In genomic region chr8:70675336-70675735, GRCm38 (mm10) we compare ENCODE assay signal across 1 mouse cellular context.
TF ChIP-seq lines count a peak whose summit lies in the region.

No protein-coding gene starts in this region.

TF ChIP-seq in MEL, 35 proteins besides CTCF, POLR2A, EP300 and RAD21:
- TF ChIP-seq ZKSCAN1 (IDR thresholded peaks at IDR 0.05; ENCODE audit: low read depth, low read length) (no peak), MEF2A (IDR thresholded peaks at IDR 0.05; ENCODE audit: extremely low read depth, insufficient replicate concordance, low read depth, low read length, poor library complexity, severe bottlenecking) (no peak), SMC3 (IDR thresholded peaks at IDR 0.05; ENCODE audit: low read depth, low read length) (no peak), ZNF384 (IDR thresholded peaks at IDR 0.05; ENCODE audit: low read depth, low read length) (no peak), NRF1 (IDR thresholded peaks at IDR 0.05; ENCODE audit: insufficient read depth, low read depth, low read length, poor library complexity, severe bottlenecking) (no peak), UBTF (IDR thresholded peaks at IDR 0.05; ENCODE audit: borderline replicate concordance, insufficient read depth, low read depth, low read length) (no peak), USF1 (IDR thresholded peaks at IDR 0.05; ENCODE audit: low read depth, low read length) (no peak), TBP (IDR thresholded peaks at IDR 0.05; ENCODE audit: low read depth, low read length) (no peak), MYB (IDR thresholded peaks at IDR 0.05; ENCODE audit: low read depth, low read length) (no peak), ELF1 (IDR thresholded peaks at IDR 0.05; ENCODE audit: low read depth, low read length) (no peak), RCOR1 (IDR thresholded peaks at IDR 0.05; ENCODE audit: low read depth, low read length) (no peak), GATA1 (IDR thresholded peaks at IDR 0.05; ENCODE audit: low read depth, low read length) (no peak), POLR2AphosphoS2 (IDR thresholded peaks at IDR 0.05; ENCODE audit: low read length) (no peak), MAX (IDR thresholded peaks at IDR 0.05; ENCODE audit: low read length) (no peak), MYC (IDR thresholded peaks at IDR 0.05; ENCODE audit: low read depth, low read length) (no peak), POLR2AphosphoS5 (IDR thresholded peaks at IDR 0.05; ENCODE audit: borderline replicate concordance, low read depth, low read length) (no peak)
